In the genomic region with DNA sequence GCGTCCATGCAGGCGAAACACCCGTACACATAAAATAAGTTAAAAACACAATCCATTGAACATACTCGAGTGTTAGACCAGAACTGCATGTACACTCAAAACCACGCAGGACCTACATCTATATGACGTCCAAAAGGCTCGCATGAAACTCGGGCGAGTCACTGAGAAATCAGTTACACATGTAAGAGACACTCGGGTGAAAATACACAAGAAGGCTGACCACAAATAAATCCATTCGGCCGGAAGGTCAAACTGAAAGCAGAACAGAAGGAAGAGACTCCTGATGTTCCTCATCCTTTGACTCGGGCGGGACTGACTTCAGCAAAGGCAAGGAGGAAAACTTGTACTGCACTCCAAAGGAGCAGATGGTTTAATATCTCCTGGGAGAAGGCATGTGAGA, we compare ENCODE assay signal across 26 mouse cellular contexts. TPM values are rescaled to one million over a fixed set of nuclear protein-coding genes. Genes with fewer than 3 reads are reported as not detected.
"Had no signal": no experiment of that assay in that cellular context is flagged by ENCODE, and none has a peak within 500 bp of the region (broad histone marks: within the 10 kb centered on the region; RNA-seq: fewer than 3 reads in every experiment).

No protein-coding gene starts in this region.

- H3K27me3 ChIP-seq: midbrain, embryonic 12.5 days; neural tube, embryonic 13.5 days; neural tube, embryonic 15.5 days had no signal

- H3K4me3 ChIP-seq: midbrain, embryonic 10.5 days; midbrain, embryonic 12.5 days; myocyte; neural tube, embryonic 13.5 days; neural tube, embryonic 15.5 days had no signal

- H3K9me3 ChIP-seq: midbrain, embryonic 10.5 days; midbrain, embryonic 12.5 days; neural tube, embryonic 13.5 days; neural tube, embryonic 15.5 days had no signal

- H3K4me2 ChIP-seq: lung, embryonic 14.5 days; midbrain, embryonic 12.5 days; neural tube, embryonic 13.5 days; neural tube, embryonic 15.5 days had no signal

- DNase-seq: lung, adult 18-20 months; lung, embryonic 14.5 days; lung, postnatal 10 days; lung, postnatal 4 days; midbrain, embryonic 14.5 days; retina, postnatal 1 day; right cerebral cortex, adult 18-20 months; right cerebral cortex, postnatal 25 days; right cerebral cortex, postnatal 4 days; spleen, adult 18-20 months; thymus, adult 18-20 months; thymus, postnatal 14 days; thymus, postnatal 36 days had no signal

- H3K4me1 ChIP-seq: midbrain, embryonic 10.5 days; midbrain, embryonic 12.5 days; neural tube, embryonic 13.5 days; neural tube, embryonic 15.5 days had no signal

- H3K36me3 ChIP-seq: midbrain, embryonic 10.5 days; midbrain, embryonic 12.5 days; neural tube, embryonic 13.5 days; neural tube, embryonic 15.5 days had no signal

- ATAC-seq: midbrain, embryonic 16.5 days had no signal

- H3K27ac ChIP-seq: midbrain, embryonic 10.5 days; midbrain, embryonic 12.5 days; neural tube, embryonic 13.5 days; neural tube, embryonic 15.5 days had no signal

- H3K9ac ChIP-seq: lung, embryonic 14.5 days; midbrain, embryonic 12.5 days; neural tube, embryonic 13.5 days; neural tube, embryonic 15.5 days had no signal

RNA-seq across cellular contexts. Expression of a gene that starts 7.7 kb away (rescaled TPM):
- total RNA-seq: megakaryocyte, adult 5-6 weeks; megakaryocyte-erythroid progenitor cell, adult 5-6 weeks had no signal
- polyA plus RNA-seq: lung, embryonic 14.5 days; lung, embryonic 16.5 days; midbrain, embryonic 10.5 days; midbrain, embryonic 12.5 days; midbrain, embryonic 14.5 days; midbrain, embryonic 16.5 days; myocyte; neural tube, embryonic 11.5 days; neural tube, embryonic 13.5 days; neural tube, embryonic 15.5 days; stomach, embryonic 14.5 days; stomach, embryonic 16.5 days; thymus, postnatal 0 days had no signal

RNA-seq across cellular contexts. Expression of a gene that starts 9.1 kb away (rescaled TPM):
- total RNA-seq: megakaryocyte, adult 5-6 weeks; megakaryocyte-erythroid progenitor cell, adult 5-6 weeks had no signal
- polyA plus RNA-seq: lung, embryonic 14.5 days; lung, embryonic 16.5 days; midbrain, embryonic 10.5 days; midbrain, embryonic 12.5 days; midbrain, embryonic 14.5 days; midbrain, embryonic 16.5 days; myocyte; neural tube, embryonic 11.5 days; neural tube, embryonic 13.5 days; neural tube, embryonic 15.5 days; stomach, embryonic 14.5 days; stomach, embryonic 16.5 days; thymus, postnatal 0 days had no signal

RNA-seq across cellular contexts. Expression of a gene that starts 21.1 kb away (rescaled TPM):
- total RNA-seq: megakaryocyte, adult 5-6 weeks; megakaryocyte-erythroid progenitor cell, adult 5-6 weeks had no signal
- polyA plus RNA-seq: lung, embryonic 14.5 days; midbrain, embryonic 10.5 days; midbrain, embryonic 12.5 days; midbrain, embryonic 14.5 days; midbrain, embryonic 16.5 days; neural tube, embryonic 11.5 days; neural tube, embryonic 13.5 days; neural tube, embryonic 15.5 days; thymus, postnatal 0 days had no signal

RNA-seq across cellular contexts. Expression of a gene that starts 32.1 kb away (rescaled TPM):
- total RNA-seq: megakaryocyte, adult 5-6 weeks; megakaryocyte-erythroid progenitor cell, adult 5-6 weeks had no signal
- polyA plus RNA-seq: lung, embryonic 14.5 days; lung, embryonic 16.5 days; midbrain, embryonic 10.5 days; midbrain, embryonic 12.5 days; midbrain, embryonic 14.5 days; midbrain, embryonic 16.5 days; myocyte; neural tube, embryonic 11.5 days; neural tube, embryonic 13.5 days; neural tube, embryonic 15.5 days; stomach, embryonic 14.5 days; stomach, embryonic 16.5 days; thymus, postnatal 0 days had no signal

RNA-seq across cellular contexts. Expression of a gene that starts 39.7 kb away (rescaled TPM):
- total RNA-seq: megakaryocyte, adult 5-6 weeks; megakaryocyte-erythroid progenitor cell, adult 5-6 weeks had no signal
